Mouse (Mus musculus): ENCODE measurements around the gene ccdc198.
"Not testable (repeated sequence)": the region's sequence is repeated elsewhere in the genome, so short reads cannot be mapped to it uniquely, and the experiment has no call there.

Gene ccdc198

GRCm38 (mm10) chr14:49245126-49245714 is at the start of gene ccdc198:
TSS of gene ccdc198 (minus strand) at chr14:49245474.
- no peak for DNase-seq (ENCODE audit: low read depth, low spot score)

- no peak for DNase-seq (ENCODE audit: low read depth, low spot score)
Measured at GRCm38 (mm10) chr14:49293802-49294449, 48.7 kb upstream of the ccdc198 start.

GRCm38 (mm10) chr14:49290029-49290745 is 44.9 kb upstream of the ccdc198 start:
- no peak for DNase-seq (ENCODE audit: low read depth, low spot score)

- no peak for DNase-seq (ENCODE audit: low read depth, low spot score)
Measured at GRCm38 (mm10) chr14:49283784-49284655, 38.7 kb upstream of the ccdc198 start.

GRCm38 (mm10) chr14:49278880-49279279 is 33.6 kb upstream of the ccdc198 start:
- no peak for DNase-seq (ENCODE audit: low read depth, low spot score)

GRCm38 (mm10) chr14:49278479-49278878 is 33.2 kb upstream of the ccdc198 start:
- not testable (repeated sequence) for DNase-seq (ENCODE audit: low read depth, low spot score)

- no peak for DNase-seq (ENCODE audit: low read depth, low spot score)
Measured at GRCm38 (mm10) chr14:49277642-49278041, 32.4 kb upstream of the ccdc198 start.

GRCm38 (mm10) chr14:49275376-49275775 is 30.1 kb upstream of the ccdc198 start:
- no peak for DNase-seq (ENCODE audit: low read depth, low spot score)

GRCm38 (mm10) chr14:49265286-49266002 is 20.2 kb upstream of the ccdc198 start:
- DNase-seq (ENCODE audit: low read depth, low spot score) = no peak

GRCm38 (mm10) chr14:49241522-49241921 is 3.8 kb downstream of the ccdc198 start:
- no peak for DNase-seq (ENCODE audit: low read depth, low spot score)

GRCm38 (mm10) chr14:49238206-49238605 is 7.1 kb downstream of the ccdc198 start:
- DNase-seq (ENCODE audit: low read depth, low spot score) = peak; percentile 49

- DNase-seq (ENCODE audit: low read depth, low spot score) = peak; percentile 71
Measured at GRCm38 (mm10) chr14:49234788-49235515, 10.3 kb downstream of the ccdc198 start.

- no peak for DNase-seq (ENCODE audit: low read depth, low spot score)
Measured at GRCm38 (mm10) chr14:49231845-49232244, 13.4 kb downstream of the ccdc198 start.

GRCm38 (mm10) chr14:49226986-49227385 is 18.3 kb downstream of the ccdc198 start:
- DNase-seq (ENCODE audit: low read depth, low spot score) = no peak

GRCm38 (mm10) chr14:49226471-49226870 is 18.8 kb downstream of the ccdc198 start:
- no peak for DNase-seq (ENCODE audit: low read depth, low spot score)

GRCm38 (mm10) chr14:49221771-49222170 is 23.5 kb downstream of the ccdc198 start:
- no peak for DNase-seq (ENCODE audit: low read depth, low spot score)

- DNase-seq (ENCODE audit: low read depth, low spot score) = not testable (repeated sequence)
Measured at GRCm38 (mm10) chr14:49219466-49220022, 25.7 kb downstream of the ccdc198 start.

- no peak for DNase-seq (ENCODE audit: low read depth, low spot score)
Measured at GRCm38 (mm10) chr14:49218677-49219076, 26.6 kb downstream of the ccdc198 start.

- DNase-seq (ENCODE audit: low read depth, low spot score) = not testable (repeated sequence)
Measured at GRCm38 (mm10) chr14:49210215-49210614, 35.1 kb downstream of the ccdc198 start.
